Comparison of ENCODE assay signal across 17 mouse cellular contexts in the genomic region with DNA sequence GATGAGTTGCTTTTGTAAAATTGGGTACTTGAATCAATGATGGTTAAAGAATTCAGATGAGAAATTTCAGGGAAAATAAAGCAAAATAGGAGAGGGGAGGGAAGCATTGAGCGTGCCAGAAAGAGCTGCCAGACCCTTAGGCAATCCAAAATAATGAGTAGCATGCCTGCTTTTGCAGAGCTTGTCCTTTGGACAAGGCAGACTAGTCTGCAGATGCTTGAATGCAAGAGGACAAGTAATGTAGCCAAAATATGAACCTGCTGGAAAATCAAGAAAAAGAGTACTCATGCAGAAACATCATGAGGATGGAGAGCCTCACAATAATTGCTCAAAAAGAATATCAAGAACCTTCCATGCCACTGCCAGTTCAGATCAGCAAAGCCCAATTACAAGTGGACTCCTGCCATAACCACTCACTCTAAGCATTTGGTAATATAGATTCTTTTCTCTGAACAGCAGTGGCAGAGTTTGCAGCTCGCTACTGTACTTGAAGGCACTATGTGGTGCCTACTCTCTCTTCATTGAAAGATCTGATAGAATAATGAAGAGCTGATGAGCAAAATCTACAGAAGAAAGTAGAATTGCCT. TPM values are rescaled to one million over a fixed set of nuclear protein-coding genes. Genes with fewer than 3 reads are reported as not detected.
DNase-seq lines count a peak whose midpoint lies in the region; ATAC-seq and TF ChIP-seq lines count a peak whose summit lies in the region.
"Had no signal": no experiment of that assay in that cellular context is flagged by ENCODE, and none has a peak within 500 bp of the region (broad histone marks: within the 10 kb centered on the region; RNA-seq: fewer than 3 reads in every experiment).

No protein-coding gene starts in this region.

- no peak for TF ChIP-seq CTCF in brain, embryonic 14.5 days (IDR thresholded peaks at IDR 0.05; ENCODE audit: borderline replicate concordance, extremely low read depth, insufficient read depth, insufficient read length)

- H3K9ac ChIP-seq in forebrain, embryonic 14.5 days (ENCODE audit: low read length): no peak overlapping the region
- no peak overlapping the region for H3K9ac ChIP-seq in forebrain, embryonic 11.5 days (ENCODE audit: low read length)
- H3K9ac ChIP-seq: heart, embryonic 13.5 days; limb, embryonic 12.5 days; liver, embryonic 13.5 days; lung, embryonic 15.5 days; midbrain, embryonic 13.5 days had no signal

- peak; percentile 80 for ATAC-seq in forebrain, embryonic 14.5 days
- no peak for ATAC-seq in forebrain, embryonic 11.5 days (replicated peaks; ENCODE audit: low FRiP score)
- ATAC-seq: midbrain, embryonic 13.5 days had no signal

- H3K36me3 ChIP-seq in forebrain, embryonic 14.5 days (ENCODE audit: control insufficient read depth, insufficient read depth, low read length): no peaks in the 10 kb centered on the region
- H3K36me3 ChIP-seq in forebrain, embryonic 11.5 days (ENCODE audit: control insufficient read depth, insufficient read depth, low read length): no peaks in the 10 kb centered on the region
- H3K36me3 ChIP-seq: heart, embryonic 13.5 days; limb, embryonic 12.5 days; liver, embryonic 13.5 days; lung, embryonic 15.5 days; midbrain, embryonic 13.5 days had no signal

- no peak overlapping the region for H3K4me3 ChIP-seq in forebrain, embryonic 14.5 days (ENCODE audit: low read depth, low read length)
- H3K4me3 ChIP-seq in forebrain, embryonic 11.5 days (ENCODE audit: low read depth, low read length): no peak overlapping the region
- H3K4me3 ChIP-seq: erythroblast, embryonic 14.5 days; heart, embryonic 13.5 days; left cerebral cortex, adult 2 months; limb, embryonic 12.5 days; liver, embryonic 13.5 days; lung, embryonic 15.5 days; midbrain, embryonic 13.5 days had no signal

- no peaks in the 10 kb centered on the region for H3K9me3 ChIP-seq in forebrain, embryonic 14.5 days (replicated peaks; ENCODE audit: control insufficient read depth, low read length)
- no peaks in the 10 kb centered on the region for H3K9me3 ChIP-seq in forebrain, embryonic 11.5 days (ENCODE audit: control insufficient read depth, low read length)
- H3K9me3 ChIP-seq: heart, embryonic 13.5 days; limb, embryonic 12.5 days; liver, embryonic 13.5 days; lung, embryonic 15.5 days; midbrain, embryonic 13.5 days had no signal

- DNase-seq in forebrain, embryonic 14.5 days (ENCODE audit: low spot score): peak; percentile 59
- DNase-seq in forebrain, embryonic 11.5 days (ENCODE audit: low spot score): no peak
- DNase-seq in lung, postnatal 10 days: peak; percentile 3
- no peak for DNase-seq in lung, postnatal 25 days (ENCODE audit: low spot score)
- peak; percentile 76 for DNase-seq in brain, embryonic 14.5 days (ENCODE audit: low read depth)
- DNase-seq in gastrocnemius, postnatal 14 days: peak; percentile 8
- DNase-seq in embryo, embryonic 9.5 days (ENCODE audit: extremely low spot score): no peak
- DNase-seq: cerebellum, adult 8-10 months; kidney, adult 2 months; kidney, postnatal 14 days; liver, embryonic 13.5 days had no signal

- 54% methylated on average over 2 of the region's 2 CpGs for WGBS in forebrain, embryonic 14.5 days
- WGBS in forebrain, embryonic 11.5 days: 86% methylated on average over 2 of the region's 2 CpGs

- H3K27me3 ChIP-seq in forebrain, embryonic 14.5 days (replicated peaks; ENCODE audit: control insufficient read depth, insufficient read depth, low read length): 0 out of 2 replicates have a peak, but pooled peaks cover 3% of the 10 kb centered on the region
- peaks cover 15% of the 10 kb centered on the region for H3K27me3 ChIP-seq in forebrain, embryonic 11.5 days (ENCODE audit: control insufficient read depth, insufficient read depth, low read length)

- intact Hi-C loops in gastrocnemius, postnatal 14 days (cut with DNase I; ENCODE audit: low total_unique reads): no loop called here

- TF ChIP-seq POLR2A in brain, embryonic 14.5 days (IDR thresholded peaks at IDR 0.05; ENCODE audit: borderline replicate concordance, extremely low read depth, insufficient read depth, insufficient read length, poor library complexity, severe bottlenecking): no peak

- H3K4me2 ChIP-seq in forebrain, embryonic 14.5 days (ENCODE audit: low read length): no peak overlapping the region
- no peak overlapping the region for H3K4me2 ChIP-seq in forebrain, embryonic 11.5 days (ENCODE audit: low read depth, low read length, severe bottlenecking)
- H3K4me2 ChIP-seq: heart, embryonic 13.5 days; limb, embryonic 12.5 days; liver, embryonic 13.5 days; lung, embryonic 15.5 days; midbrain, embryonic 13.5 days had no signal

- H3K4me1 ChIP-seq in forebrain, embryonic 14.5 days (ENCODE audit: control insufficient read depth, insufficient read depth, low read length): no peaks in the 10 kb centered on the region
- H3K4me1 ChIP-seq in forebrain, embryonic 11.5 days (replicated peaks; ENCODE audit: control insufficient read depth, insufficient read depth, low read length): no peaks in the 10 kb centered on the region
- H3K4me1 ChIP-seq: heart, embryonic 13.5 days; limb, embryonic 12.5 days; liver, embryonic 13.5 days; lung, embryonic 15.5 days; midbrain, embryonic 13.5 days had no signal

- no peak overlapping the region for H3K27ac ChIP-seq in forebrain, embryonic 14.5 days (ENCODE audit: low read depth, low read length)
- H3K27ac ChIP-seq in forebrain, embryonic 11.5 days (ENCODE audit: low read depth, low read length): no peak overlapping the region
- H3K27ac ChIP-seq: heart, embryonic 13.5 days; left cerebral cortex, adult 2 months; limb, embryonic 12.5 days; liver, embryonic 13.5 days; lung, embryonic 15.5 days; midbrain, embryonic 13.5 days had no signal

RNA-seq across cellular contexts. Expression of gene Mid1, which starts 19.1 kb away (rescaled TPM):
- 8.6 and 10.1 TPM in 2 replicates for polyA plus RNA-seq in forebrain, embryonic 14.5 days (2014; fragmentation: Nextera tagmentation; extraction: Ambion mirVana)
- 27.4 and 31.5 TPM in 2 replicates for polyA plus RNA-seq in forebrain, embryonic 11.5 days (2014; fragmentation: Nextera tagmentation; extraction: Ambion mirVana)
- polyA plus RNA-seq in brain, embryonic 14.5 days (2012; rRNA removed): 13.5 and 23.5 TPM in 2 replicates
- 1 to 10 TPM; 6.2 to 7.1 TPM for total RNA-seq in gastrocnemius, postnatal 14 days (2021)

Comparison
In these comparisons a context has a peak if more than half of its experiments do, and no peak if none do; other contexts are left out.
1. DNase-seq: peak in forebrain, embryonic 14.5 days (single experiment), lung, postnatal 10 days (single experiment), brain, embryonic 14.5 days (single experiment) and gastrocnemius, postnatal 14 days (single experiment); none in forebrain, embryonic 11.5 days (single experiment), lung, postnatal 25 days (single experiment) and embryo, embryonic 9.5 days (single experiment).